Mouse (Mus musculus): ENCODE measurements around the gene Taar4. TPM values are rescaled to one million over a fixed set of nuclear protein-coding genes. Genes with fewer than 3 reads are reported as not detected.

Taar4 gene
- not detected in 4 replicates for total RNA-seq (2023; ENCODE audit: inconsistent age)

DNA sequence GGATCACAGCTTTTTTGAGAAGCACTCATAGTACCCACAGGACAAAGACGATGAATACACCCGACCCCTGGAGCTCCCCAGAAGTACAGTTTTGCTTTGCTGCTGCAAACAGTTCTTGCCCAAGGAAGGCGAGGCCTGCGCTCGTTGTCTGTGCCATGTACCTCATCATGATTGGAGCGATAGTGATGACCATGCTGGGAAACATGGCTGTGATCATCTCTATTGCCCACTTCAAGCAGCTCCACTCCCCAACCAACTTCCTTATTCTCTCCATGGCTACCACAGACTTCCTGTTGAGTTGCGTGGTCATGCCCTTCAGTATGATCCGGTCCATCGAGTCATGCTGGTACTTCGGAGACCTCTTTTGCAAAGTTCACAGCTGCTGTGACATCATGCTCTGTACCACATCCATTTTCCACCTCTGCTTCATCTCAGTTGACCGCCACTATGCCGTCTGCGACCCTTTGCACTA is at the start of gene Taar4:
TSS of gene Taar4 (plus strand) at position 51 of the 472 bp plus-strand sequence.

DNA sequence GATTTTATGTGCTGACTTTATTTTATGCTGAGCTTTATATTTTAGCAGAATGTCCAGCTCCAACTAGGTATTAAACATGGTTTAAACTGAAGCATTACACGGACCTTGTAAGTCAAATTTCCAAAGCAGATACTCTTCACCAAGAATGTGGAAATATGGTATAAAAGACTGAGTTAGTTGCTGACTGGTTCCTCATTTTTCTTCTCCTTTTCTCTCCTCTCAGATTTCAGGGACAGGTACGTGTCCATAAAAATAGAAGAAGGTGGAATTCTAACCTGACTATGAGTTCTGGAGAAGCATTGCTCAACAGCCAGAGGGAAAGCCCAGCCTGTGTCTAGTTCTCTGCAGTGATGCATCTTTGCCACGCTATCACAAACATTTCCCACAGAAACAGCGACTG is 40.2 kb upstream of the Taar4 start, which contains the start of gene Taar1:
TSS of gene Taar1 (plus strand) at position 301 of the 400 bp plus-strand sequence.

DNA sequence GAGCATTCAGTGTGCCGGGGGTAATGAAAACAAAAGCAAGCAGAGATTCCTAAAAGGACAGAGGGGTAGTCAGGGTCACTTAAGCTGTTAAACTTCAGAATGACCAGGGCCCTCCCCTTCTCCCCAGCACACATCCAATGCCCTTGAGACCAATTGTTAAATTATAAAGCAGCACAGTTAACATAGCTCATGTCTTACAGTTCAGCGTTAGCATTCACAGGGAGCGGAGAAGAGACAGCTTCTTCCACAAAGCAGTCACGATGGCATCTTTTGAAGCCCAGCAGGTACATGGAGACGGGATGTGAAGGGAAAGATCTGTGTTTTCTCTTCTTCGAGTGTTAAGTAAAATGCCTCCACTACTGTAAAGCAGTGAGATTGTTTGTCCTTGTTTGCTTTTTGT is 22.0 kb upstream of the Taar4 start, which contains the start of gene Taar2:
TSS of gene Taar2 (plus strand) at position 261 of the 400 bp plus-strand sequence.

DNA sequence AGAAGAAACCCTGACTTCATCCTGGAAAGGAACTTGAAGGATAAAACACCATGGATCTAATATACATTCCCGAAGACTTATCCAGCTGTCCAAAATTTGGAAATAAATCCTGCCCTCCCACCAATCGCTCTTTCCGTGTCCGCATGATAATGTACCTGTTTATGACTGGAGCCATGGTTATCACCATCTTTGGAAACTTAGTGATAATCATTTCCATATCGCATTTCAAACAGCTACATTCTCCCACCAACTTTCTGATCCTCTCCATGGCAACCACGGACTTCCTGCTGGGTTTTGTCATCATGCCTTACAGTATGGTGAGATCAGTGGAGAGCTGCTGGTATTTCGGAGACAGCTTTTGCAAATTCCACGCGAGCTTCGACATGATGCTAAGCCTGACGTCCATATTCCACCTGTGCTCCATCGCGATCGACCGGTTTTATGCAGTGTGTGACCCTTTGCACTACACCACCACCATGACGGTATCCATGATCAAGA is 10.7 kb upstream of the Taar4 start, which contains the start of gene Taar3:
TSS of gene Taar3 (plus strand) at position 51 of the 498 bp plus-strand sequence.

DNA sequence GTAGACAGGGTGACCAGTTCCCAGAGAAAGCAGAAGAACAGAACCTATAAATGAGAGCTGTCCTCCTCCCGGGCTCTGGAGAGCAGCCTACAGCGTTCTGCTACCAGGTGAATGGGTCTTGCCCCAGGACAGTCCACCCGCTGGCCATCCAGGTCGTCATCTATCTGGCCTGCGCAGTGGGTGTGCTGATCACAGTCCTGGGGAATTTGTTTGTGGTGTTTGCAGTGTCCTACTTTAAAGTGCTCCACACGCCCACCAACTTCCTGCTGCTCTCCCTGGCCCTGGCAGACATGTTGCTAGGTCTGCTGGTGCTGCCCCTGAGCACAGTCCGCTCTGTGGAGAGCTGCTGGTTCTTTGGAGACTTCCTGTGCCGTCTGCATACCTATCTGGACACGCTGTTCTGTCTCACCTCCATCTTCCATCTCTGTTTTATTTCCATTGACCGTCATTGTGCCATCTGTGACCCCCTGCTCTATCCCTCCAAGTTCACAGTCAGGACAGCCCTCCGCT is 10.4 kb downstream of the Taar4 start, which contains the start of gene Taar5:
TSS of gene Taar5 (plus strand) at position 51 of the 510 bp plus-strand sequence.

DNA sequence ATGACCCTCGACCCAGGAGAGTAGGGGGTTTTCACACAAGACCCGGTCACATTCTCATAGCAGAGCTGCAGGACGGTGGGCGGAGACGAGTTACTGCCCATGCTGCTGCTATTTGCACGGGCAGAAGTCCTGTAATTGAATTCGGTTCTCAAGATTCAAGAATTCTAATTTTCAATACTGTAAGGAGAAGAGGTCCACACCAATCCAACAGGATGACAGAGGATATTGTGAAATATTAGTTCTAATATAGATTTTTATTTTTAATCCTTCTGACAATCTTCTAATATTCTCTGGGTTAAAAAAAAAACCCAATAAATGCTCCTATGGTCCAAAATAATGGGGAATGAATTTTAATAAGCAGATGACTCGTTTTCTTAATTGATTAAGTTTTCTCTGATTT is 25.3 kb downstream of the Taar4 start, which contains the start of gene Taar6:
TSS of gene Taar6 (minus strand) at position 101 of the 400 bp plus-strand sequence.

DNA sequence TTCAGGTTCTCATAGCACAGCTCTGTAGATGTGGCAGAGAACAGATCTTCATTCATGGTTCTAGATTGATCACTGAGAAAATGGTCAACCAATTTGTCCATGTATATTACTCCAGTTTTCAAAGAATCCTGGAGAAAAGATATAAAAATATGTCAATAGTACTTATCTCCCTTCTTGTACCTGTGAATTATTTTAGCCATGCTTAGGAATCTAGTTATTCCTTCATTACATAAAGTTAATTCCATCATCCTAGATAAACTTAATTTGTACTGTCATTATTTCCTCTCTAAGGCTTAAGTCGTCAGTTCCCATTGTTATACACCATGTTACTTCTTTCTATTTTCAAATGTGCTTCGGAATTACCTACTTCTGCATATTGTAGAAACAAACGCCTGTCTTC is 33.1 kb downstream of the Taar4 start, which contains the start of gene Taar7a:
TSS of gene Taar7a (minus strand) at position 101 of the 400 bp plus-strand sequence.

DNA sequence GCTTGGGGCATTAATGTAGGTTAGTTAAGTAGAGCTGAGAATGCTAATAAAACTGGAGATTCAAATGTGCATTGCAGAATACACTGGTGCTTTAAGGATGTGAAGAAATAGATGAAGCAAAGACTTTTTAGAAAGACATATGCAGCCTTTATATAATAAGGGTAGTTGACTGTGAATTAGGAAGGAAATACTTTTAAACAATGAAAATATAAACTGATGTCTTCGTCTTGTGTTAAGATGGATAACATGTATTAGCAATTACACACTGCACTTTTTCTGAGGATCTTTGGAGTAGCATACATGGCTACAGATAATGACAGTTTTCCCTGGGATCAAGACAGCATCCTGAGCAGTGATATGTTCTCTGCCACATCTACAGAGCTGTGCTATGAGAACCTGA is 39.3 kb downstream of the Taar4 start, which contains the start of gene Taar7b:
TSS of gene Taar7b (plus strand) at position 301 of the 400 bp plus-strand sequence.

Other genes starting within 250 kb of the Taar4 start
- gene Rps12, start 173.2 kb upstream of the Taar4 start, total RNA-seq (2023; ENCODE audit: inconsistent age), result 794 to 1,463 TPM (median 1,064 TPM) in 4 replicates
- gene Slc18b1, start 163.5 kb upstream of the Taar4 start, total RNA-seq (2023; ENCODE audit: inconsistent age), result 0.16 to 0.45 TPM in 2 of 4 replicates, not detected in the others
- not detected in 4 replicates for gene Vnn3, start 109.0 kb upstream of the Taar4 start, total RNA-seq (2023; ENCODE audit: inconsistent age)
- gene Vnn1, start 65.8 kb upstream of the Taar4 start, total RNA-seq (2023; ENCODE audit: inconsistent age), result not detected in 4 replicates
- not detected in 4 replicates for gene Taar1, start 40.1 kb upstream of the Taar4 start, total RNA-seq (2023; ENCODE audit: inconsistent age)
- gene Taar2, start 21.9 kb upstream of the Taar4 start, total RNA-seq (2023; ENCODE audit: inconsistent age), result not detected in 4 replicates
- gene Taar3, start 10.9 kb upstream of the Taar4 start, total RNA-seq (2023; ENCODE audit: inconsistent age), result not detected in 4 replicates
- not detected in 4 replicates for gene Taar5, start 10.2 kb downstream of the Taar4 start, total RNA-seq (2023; ENCODE audit: inconsistent age)
- gene Taar6, start 25.2 kb downstream of the Taar4 start, total RNA-seq (2023; ENCODE audit: inconsistent age), result not detected in 4 replicates
- not detected in 4 replicates for gene Taar7a, start 33.0 kb downstream of the Taar4 start, total RNA-seq (2023; ENCODE audit: inconsistent age)
- gene Taar7b, start 39.4 kb downstream of the Taar4 start, total RNA-seq (2023; ENCODE audit: inconsistent age), result not detected in 4 replicates
- not detected in 4 replicates for gene Taar7d, start 66.7 kb downstream of the Taar4 start, total RNA-seq (2023; ENCODE audit: inconsistent age)
- gene Taar7e, start 77.1 kb downstream of the Taar4 start, total RNA-seq (2023; ENCODE audit: inconsistent age), result not detected in 4 replicates
- gene Taar7f, start 89.0 kb downstream of the Taar4 start, total RNA-seq (2023; ENCODE audit: inconsistent age), result not detected in 4 replicates
- gene Taar8a, start 116.0 kb downstream of the Taar4 start, total RNA-seq (2023; ENCODE audit: inconsistent age), result not detected in 4 replicates
- gene Taar8b, start 131.8 kb downstream of the Taar4 start, total RNA-seq (2023; ENCODE audit: inconsistent age), result not detected in 4 replicates
- not detected in 4 replicates for gene Taar8c, start 141.4 kb downstream of the Taar4 start, total RNA-seq (2023; ENCODE audit: inconsistent age)
- gene Taar9, start 149.0 kb downstream of the Taar4 start, total RNA-seq (2023; ENCODE audit: inconsistent age), result not detected in 4 replicates
- 112 to 120 TPM (median 116 TPM) in 4 replicates for gene Stx7, start 188.8 kb downstream of the Taar4 start, total RNA-seq (2023; ENCODE audit: inconsistent age)